Mouse (Mus musculus) midbrain, postnatal 0 days (tissue): ENCODE measurements around the gene Ypel2. TPM values are rescaled to one million over a fixed set of nuclear protein-coding genes. Genes with fewer than 3 reads are reported as not detected.

Experiments
- ATAC-seq: fragments of 200-750 bp; cut with Nextera tagmentation; 2 replicates; pipeline ENCODE4 v1.8.0; 2017; ENCODE audit warnings: moderate number of reproducible peaks, mild to moderate bottlenecking, moderate TSS enrichment, moderate library complexity; ENCODE audit not compliant: low FRiP score
- DNase-seq: peaks from one replicate; pipeline ENCODE4 v3.0.0-alpha.2; 2015; ENCODE audit warnings: low spot score
- H3K27ac ChIP-seq: fragments of 300-500 bp; sonication (generic); 2 replicates; pipeline ENCODE4 v1.5.1; 2014; ENCODE audit warnings: low read depth, mild to moderate bottlenecking, low read length, mixed read lengths
- H3K27me3 ChIP-seq: fragments of 300-500 bp; sonication (generic); 2 replicates; pipeline ENCODE4 v1.6.1; 2014; ENCODE audit warnings: low read length, control low read depth, mixed read lengths; ENCODE audit not compliant: insufficient read depth
- H3K36me3 ChIP-seq: fragments of 300-500 bp; sonication (generic); 2 replicates; pipeline ENCODE4 v1.6.1; 2014; ENCODE audit warnings: low read length, control low read depth, mixed read lengths; ENCODE audit not compliant: insufficient read depth
- H3K4me1 ChIP-seq: fragments of 300-500 bp; sonication (generic); 2 replicates; pipeline ENCODE4 v1.6.1; 2014; ENCODE audit warnings: mild to moderate bottlenecking, control low read depth, antibody characterized with exemption, low read length, mixed read lengths; ENCODE audit not compliant: insufficient read depth
- H3K4me2 ChIP-seq: fragments of 300-500 bp; sonication (generic); 2 replicates; pipeline ENCODE4 v1.6.1; 2014; ENCODE audit warnings: low read depth, mild to moderate bottlenecking, low read length, mixed read lengths; ENCODE audit not compliant: poor library complexity, severe bottlenecking
- H3K4me3 ChIP-seq: fragments of 300-500 bp; sonication (generic); 2 replicates; pipeline ENCODE4 v1.5.1; 2014; ENCODE audit warnings: low read depth, mild to moderate bottlenecking, low read length, moderate library complexity
- H3K9ac ChIP-seq: fragments of 300-500 bp; sonication (generic); replicated peaks from 2 replicates; pipeline ENCODE4 v1.6.1; 2014; ENCODE audit warnings: mild to moderate bottlenecking, low read length, moderate library complexity, mixed read lengths; ENCODE audit not compliant: poor library complexity, severe bottlenecking
- H3K9me3 ChIP-seq: fragments of 300-500 bp; sonication (generic); 2 replicates; pipeline ENCODE4 v1.6.1; 2016; ENCODE audit warnings: low read length, control low read depth
- CTCF ChIP-seq: IDR thresholded peaks from 2 replicates; pipeline ENCODE4 v1.5.1; 2016; ENCODE audit warnings: antibody characterized with exemption, mild to moderate bottlenecking
- WGBS: fragments of 180-500 bp; shearing (Covaris S2); extraction: QIAGEN DNeasy Blood & Tissue Kit; methylation state at CpG from one replicate; pipeline ENCODE4 v1.1.7; 2014; 5-methylcytosine and 5-hydroxymethylcytosine counted together
- polyA plus RNA-seq: library from polyadenylated mRNA; unstranded; fragments of >200 nt; fragmentation: Nextera tagmentation; extraction: Ambion mirVana; gene quantifications from 2 replicates; pipeline ENCODE4 v1.2.1, GENCODE M21; 2015
- total RNA-seq: library from RNA; depleted of rRNA; stranded (reverse); fragments of >200 nt; gene quantifications from 2 replicates; pipeline ENCODE4 v1.2.3, GENCODE M21; 2014

The Ypel2 gene
- total and polyA plus RNA-seq, 2 experiments from 2014 or later, result 4.3 to 5.8 TPM

GRCm38 (mm10) chr11:86921335-86921734 is 72.2 kb downstream of the Ypel2 start:
- no peak overlapping the region for H3K9ac ChIP-seq
- no peak for TF ChIP-seq CTCF
- no peak overlapping the region for H3K4me2 ChIP-seq
- H3K4me3 ChIP-seq, result no peak overlapping the region
- DNase-seq (no peak), ATAC-seq (no peak)
- H3K9me3 ChIP-seq, result no peaks in the 10 kb centered on the region
- no peaks in the 10 kb centered on the region for H3K4me1 ChIP-seq
- H3K27ac ChIP-seq, result no peak overlapping the region
- H3K36me3 ChIP-seq, result no peaks in the 10 kb centered on the region
- H3K27me3 ChIP-seq, result no peaks in the 10 kb centered on the region
- WGBS, result 91% methylated on average over 6 of the region's 6 CpGs

GRCm38 (mm10) chr11:86920111-86921080 is 73.1 kb downstream of the Ypel2 start:
- Histone ChIP-seq H3K4me2 (no peak overlapping the region), H3K27me3 (no peaks in the 10 kb centered on the region), H3K4me3 (no peak overlapping the region), H3K9me3 (no peaks in the 10 kb centered on the region), H3K36me3 (no peaks in the 10 kb centered on the region), H3K27ac (peak overlapping the region; percentile 34; the same call in 1 of the 2 replicates), H3K9ac (peak overlapping the region; percentile 36; the same call in 1 of the 2 replicates), H3K4me1 (no peaks in the 10 kb centered on the region)
- 63% methylated on average over 20 of the region's 20 CpGs for WGBS
- no peak for TF ChIP-seq CTCF
- no peak for ATAC-seq
- no peak for DNase-seq

GRCm38 (mm10) chr11:86919468-86919867 is 74.0 kb downstream of the Ypel2 start:
- Histone ChIP-seq H3K9ac (no peak overlapping the region), H3K36me3 (no peaks in the 10 kb centered on the region), H3K27me3 (no peaks in the 10 kb centered on the region), H3K9me3 (no peaks in the 10 kb centered on the region), H3K4me1 (no peaks in the 10 kb centered on the region), H3K27ac (no peak overlapping the region), H3K4me2 (no peak overlapping the region), H3K4me3 (no peak overlapping the region)
- ATAC-seq (no peak), DNase-seq (no peak)
- 88% methylated on average over 7 of the region's 7 CpGs for WGBS
- no peak for TF ChIP-seq CTCF

DNA sequence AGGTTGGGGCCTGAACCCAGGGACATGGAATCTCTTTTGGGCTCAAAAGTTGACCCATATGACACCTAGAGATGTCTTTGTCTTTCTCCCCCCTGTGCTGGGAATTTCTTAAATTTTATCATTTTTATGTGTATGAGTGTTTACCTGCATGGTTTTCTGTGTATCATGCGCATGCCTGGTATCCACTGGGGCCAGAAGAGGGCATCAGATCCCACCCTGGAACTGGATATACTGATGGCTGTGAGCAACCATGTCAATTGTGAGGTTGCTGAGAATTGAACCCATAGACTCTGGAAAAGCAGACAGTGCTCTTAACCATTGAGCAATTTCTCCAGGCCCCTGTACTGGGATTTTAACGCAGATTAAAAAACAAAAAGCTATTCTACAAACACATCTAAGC is 76.0 kb downstream of the Ypel2 start:
- no peak for DNase-seq
- Histone ChIP-seq H3K9me3 (no peaks in the 10 kb centered on the region), H3K9ac (no peak overlapping the region), H3K4me1 (no peaks in the 10 kb centered on the region), H3K27me3 (no peaks in the 10 kb centered on the region), H3K4me2 (no peak overlapping the region), H3K27ac (no peak overlapping the region), H3K36me3 (no peaks in the 10 kb centered on the region), H3K4me3 (no peak overlapping the region)
- WGBS, result 96% methylated on average over 2 of the region's 2 CpGs
- ATAC-seq, result no peak
- TF ChIP-seq CTCF, result no peak

- no peak overlapping the region for H3K27ac ChIP-seq
- no peak for TF ChIP-seq CTCF
- no peak overlapping the region for H3K4me2 ChIP-seq
- WGBS, result 82% methylated on average over 8 of the region's 8 CpGs
- H3K4me3 ChIP-seq, result no peak overlapping the region
- no peaks in the 10 kb centered on the region for H3K4me1 ChIP-seq
- H3K36me3 ChIP-seq, result no peaks in the 10 kb centered on the region
- H3K9me3 ChIP-seq, result no peaks in the 10 kb centered on the region
- H3K9ac ChIP-seq, result no peak overlapping the region
- no peaks in the 10 kb centered on the region for H3K27me3 ChIP-seq
- ATAC-seq, result no peak
- no peak for DNase-seq
Measured at GRCm38 (mm10) chr11:86916596-86917249, 76.8 kb downstream of the Ypel2 start.

- 79% methylated on average over 9 of the region's 9 CpGs for WGBS
- Histone ChIP-seq H3K9ac (no peak overlapping the region), H3K36me3 (no peaks in the 10 kb centered on the region), H3K4me2 (no peak overlapping the region), H3K9me3 (no peaks in the 10 kb centered on the region), H3K27me3 (no peaks in the 10 kb centered on the region), H3K27ac (no peak overlapping the region), H3K4me3 (no peak overlapping the region), H3K4me1 (no peaks in the 10 kb centered on the region)
- ATAC-seq, result no peak
- no peak for TF ChIP-seq CTCF
- no peak for DNase-seq
Measured at GRCm38 (mm10) chr11:86914329-86914728, 79.2 kb downstream of the Ypel2 start.
